Mouse (Mus musculus) brain, embryonic 14.5 days (tissue): ENCODE results near the gene Msi1. TPM values are rescaled to one million over a fixed set of nuclear protein-coding genes. Genes with fewer than 3 reads are reported as not detected.
"Not testable (repeated sequence)": the region's sequence is repeated elsewhere in the genome, so short reads cannot be mapped to it uniquely, and the experiment has no call there.

Source experiments
- DNase-seq: peaks from one replicate; pipeline ENCODE4 v3.0.0-alpha.2; 2011; ENCODE audit warnings: low read depth
- CTCF ChIP-seq: fragments of 200-500 bp; IDR thresholded peaks from 2 replicates; pipeline ENCODE4 v1.5.1; 2012; ENCODE audit warnings: inconsistent platforms, mild to moderate bottlenecking, moderate library complexity, borderline replicate concordance; ENCODE audit not compliant: insufficient read depth, insufficient read length; ENCODE audit errors: extremely low read depth
- POLR2A ChIP-seq: fragments of 200-500 bp; IDR thresholded peaks from 2 replicates; pipeline ENCODE4 v1.6.1; 2012; ENCODE audit warnings: mild to moderate bottlenecking, inconsistent platforms, borderline replicate concordance; ENCODE audit not compliant: poor library complexity, insufficient read depth, insufficient read length, severe bottlenecking; ENCODE audit errors: extremely low read depth
- polyA plus RNA-seq: library from polyadenylated mRNA; depleted of rRNA; stranded (reverse); fragments of >200 nt; gene quantifications from 2 replicates; pipeline ENCODE4 v1.2.3, GENCODE M21; 2012; rRNA removed

Msi1 gene
- polyA plus RNA-seq, 1 experiment: 238 TPM

GRCm38 (mm10) chr5:115493441-115493840 is 64.0 kb downstream of the Msi1 start:
- DNase-seq: peak; percentile 51
- TF ChIP-seq CTCF: no peak

- not testable (repeated sequence) for DNase-seq
Observed at GRCm38 (mm10) chr5:115495618-115496017, 66.2 kb downstream of the Msi1 start.

GRCm38 (mm10) chr5:115497033-115497432 is 67.6 kb downstream of the Msi1 start:
- no peak for DNase-seq
- TF ChIP-seq POLR2A (no peak), CTCF (no peak)

GRCm38 (mm10) chr5:115498307-115499240 is 69.2 kb downstream of the Msi1 start:
- DNase-seq: no peak
- no peak for TF ChIP-seq CTCF
- TF ChIP-seq POLR2A: no peak

- no peak for TF ChIP-seq POLR2A
- no peak for TF ChIP-seq CTCF
- DNase-seq: no peak
Observed at GRCm38 (mm10) chr5:115500383-115500935, 71.1 kb downstream of the Msi1 start.

GRCm38 (mm10) chr5:115503035-115503434 is 73.6 kb downstream of the Msi1 start:
- TF ChIP-seq CTCF (no peak), POLR2A (no peak)
- no peak for DNase-seq

Other genes starting within 250 kb of the Msi1 start
- gene Cabp1, start 235.2 kb upstream of the Msi1 start, polyA plus RNA-seq: 28.6 and 32.9 TPM in 2 replicates
- 57.0 and 82.5 TPM in 2 replicates for gene Pop5, start 193.8 kb upstream of the Msi1 start, polyA plus RNA-seq
- 200 and 220 TPM in 2 replicates for gene Rnf10, start 156.7 kb upstream of the Msi1 start, polyA plus RNA-seq
- gene Coq5, start 149.9 kb upstream of the Msi1 start, polyA plus RNA-seq: 15.7 and 20.5 TPM in 2 replicates
- gene Dynll1, start 128.6 kb upstream of the Msi1 start, polyA plus RNA-seq: 602 and 608 TPM in 2 replicates
- gene Srsf9, start 102.4 kb upstream of the Msi1 start, polyA plus RNA-seq: 91.9 and 105 TPM in 2 replicates
- 26.7 and 36.9 TPM in 2 replicates for gene Gatc, start 88.4 kb upstream of the Msi1 start, polyA plus RNA-seq
- 25.6 and 30.3 TPM in 2 replicates for gene Triap1, start 88.4 kb upstream of the Msi1 start, polyA plus RNA-seq
- 1,091 and 1,648 TPM in 2 replicates for gene Cox6a1, start 80.6 kb upstream of the Msi1 start, polyA plus RNA-seq
- gene Pla2g1b, start 36.7 kb downstream of the Msi1 start, polyA plus RNA-seq: not detected in 2 replicates
- 57.3 and 89.4 TPM in 2 replicates for gene Sirt4, start 55.1 kb downstream of the Msi1 start, polyA plus RNA-seq
- gene Pxn, start 77.1 kb downstream of the Msi1 start, polyA plus RNA-seq: 46.9 and 49.7 TPM in 2 replicates
- gene Rplp0, start 129.9 kb downstream of the Msi1 start, polyA plus RNA-seq: 2,254 and 2,521 TPM in 2 replicates
- gene Gcn1l1, start 135.7 kb downstream of the Msi1 start, polyA plus RNA-seq: 43.0 and 68.7 TPM in 2 replicates
- 96.7 and 102 TPM in 2 replicates for gene Rab35, start 202.3 kb downstream of the Msi1 start, polyA plus RNA-seq